Mouse (Mus musculus): Measurements from ENCODE around the gene Akr1c13. TPM values are rescaled to one million over a fixed set of nuclear protein-coding genes. Genes with fewer than 3 reads are reported as not detected.
A peak's percentile ranks its signal among the peaks of the same experiment; 100 is the strongest.

The Akr1c13 gene
- total RNA-seq (2014; rRNA removed) (1.8 TPM in 1 of 2 replicates, not detected in the other), polyA plus RNA-seq (2015; fragmentation: Nextera tagmentation; extraction: Ambion mirVana) (1.1 and 1.5 TPM in 2 replicates)

- WGBS: 82% methylated on average over 3 of the region's 3 CpGs
- Histone ChIP-seq H3K4me3 (ENCODE audit: low read depth, low read length) (no peak within 1 kb of the TSS), H3K27ac (ENCODE audit: low read depth, low read length) (no peak within 1 kb of the TSS), H3K27me3 (ENCODE audit: insufficient read depth, low read length) (no peaks in the 10 kb centered on the region), H3K4me2 (ENCODE audit: low read depth, low read length, poor library complexity, severe bottlenecking) (no peak within 1 kb of the TSS), H3K4me1 (ENCODE audit: insufficient read depth, low read length) (no peaks in the 10 kb centered on the region), H3K9me3 (ENCODE audit: low read length) (no peaks in the 10 kb centered on the region), H3K36me3 (ENCODE audit: insufficient read depth, low read length) (no peaks in the 10 kb centered on the region), H3K9ac (replicated peaks; ENCODE audit: low read length, poor library complexity, severe bottlenecking) (no peak within 1 kb of the TSS)
- ATAC-seq (ENCODE audit: low FRiP score): no peak
- peak; percentile 30 for DNase-seq (ENCODE audit: low spot score)
- TF ChIP-seq CTCF (IDR thresholded peaks at IDR 0.05): no peak
Observed at GRCm38 (mm10) chr13:4190904-4191303, at the start of gene Akr1c13. Gene Akr1c13 (plus strand): TSS chr13:4191150.

GRCm38 (mm10) chr13:4144261-4144660 lies 46.7 kb upstream of the Akr1c13 start:
- Histone ChIP-seq H3K4me1 (ENCODE audit: insufficient read depth, low read length) (no peaks in the 10 kb centered on the region), H3K9me3 (ENCODE audit: low read length) (no peaks in the 10 kb centered on the region), H3K9ac (replicated peaks; ENCODE audit: low read length, poor library complexity, severe bottlenecking) (no peak overlapping the region), H3K4me3 (ENCODE audit: low read depth, low read length) (no peak overlapping the region), H3K36me3 (ENCODE audit: insufficient read depth, low read length) (no peaks in the 10 kb centered on the region), H3K4me2 (ENCODE audit: low read depth, low read length, poor library complexity, severe bottlenecking) (no peak overlapping the region), H3K27me3 (ENCODE audit: insufficient read depth, low read length) (no peaks in the 10 kb centered on the region), H3K27ac (ENCODE audit: low read depth, low read length) (no peak overlapping the region)
- TF ChIP-seq CTCF (IDR thresholded peaks at IDR 0.05): no peak
- DNase-seq (ENCODE audit: low spot score) (no peak), ATAC-seq (ENCODE audit: low FRiP score) (no peak)
- WGBS: 74% methylated on average over 1 of the region's 1 CpGs

- H3K27me3 ChIP-seq (ENCODE audit: insufficient read depth, low read length): no peaks in the 10 kb centered on the region
- no peak within 1 kb of the TSS for H3K9ac ChIP-seq (replicated peaks; ENCODE audit: low read length, poor library complexity, severe bottlenecking)
- 73% methylated on average over 5 of the region's 5 CpGs for WGBS
- H3K36me3 ChIP-seq (ENCODE audit: insufficient read depth, low read length): no peaks in the 10 kb centered on the region
- H3K4me2 ChIP-seq (ENCODE audit: low read depth, low read length, poor library complexity, severe bottlenecking): no peak within 1 kb of the TSS
- ATAC-seq (ENCODE audit: low FRiP score) (no peak), DNase-seq (ENCODE audit: low spot score) (no peak)
- no peaks in the 10 kb centered on the region for H3K4me1 ChIP-seq (ENCODE audit: insufficient read depth, low read length)
- no peak for TF ChIP-seq CTCF (IDR thresholded peaks at IDR 0.05)
- no peak within 1 kb of the TSS for H3K4me3 ChIP-seq (ENCODE audit: low read depth, low read length)
- H3K27ac ChIP-seq (ENCODE audit: low read depth, low read length): no peak within 1 kb of the TSS
- H3K9me3 ChIP-seq (ENCODE audit: low read length): no peaks in the 10 kb centered on the region
Observed at GRCm38 (mm10) chr13:4150518-4150917, 40.4 kb upstream of the Akr1c13 start, which contains the start of gene Akr1c18. Gene Akr1c18 (minus strand): TSS chr13:4150654.

DNA sequence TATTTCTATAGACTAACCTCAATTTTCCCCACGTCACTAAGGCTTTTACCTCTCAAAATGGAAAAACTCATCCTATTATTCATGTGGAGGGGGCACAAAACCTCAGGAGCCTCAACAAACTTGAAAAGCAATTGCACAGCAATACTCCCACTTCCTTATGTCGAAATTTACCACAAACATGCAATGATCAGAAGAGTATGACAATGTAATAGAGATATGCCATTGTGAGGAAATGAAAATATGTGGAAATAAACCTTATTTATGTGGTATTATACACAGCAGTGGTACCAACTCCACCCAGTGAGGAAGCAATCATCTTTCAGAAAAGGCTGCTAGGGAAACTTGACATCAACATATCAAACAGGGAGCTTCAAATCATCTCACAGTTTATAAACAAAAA lies 38.0 kb upstream of the Akr1c13 start:
- DNase-seq (ENCODE audit: low spot score) (no peak), ATAC-seq (ENCODE audit: low FRiP score) (no peak)
- no peak overlapping the region for H3K9ac ChIP-seq (replicated peaks; ENCODE audit: low read length, poor library complexity, severe bottlenecking)
- TF ChIP-seq CTCF (IDR thresholded peaks at IDR 0.05): no peak
- WGBS: 77% methylated on average over 2 of the region's 2 CpGs
- no peaks in the 10 kb centered on the region for H3K36me3 ChIP-seq (ENCODE audit: insufficient read depth, low read length)
- no peak overlapping the region for H3K4me2 ChIP-seq (ENCODE audit: low read depth, low read length, poor library complexity, severe bottlenecking)
- H3K27me3 ChIP-seq (ENCODE audit: insufficient read depth, low read length): no peaks in the 10 kb centered on the region
- H3K9me3 ChIP-seq (ENCODE audit: low read length): no peaks in the 10 kb centered on the region
- no peak overlapping the region for H3K4me3 ChIP-seq (ENCODE audit: low read depth, low read length)
- no peaks in the 10 kb centered on the region for H3K4me1 ChIP-seq (ENCODE audit: insufficient read depth, low read length)
- no peak overlapping the region for H3K27ac ChIP-seq (ENCODE audit: low read depth, low read length)

GRCm38 (mm10) chr13:4153593-4153992 lies 37.4 kb upstream of the Akr1c13 start:
- ATAC-seq (ENCODE audit: low FRiP score) (no peak), DNase-seq (ENCODE audit: low spot score) (no peak)
- no peaks in the 10 kb centered on the region for H3K36me3 ChIP-seq (ENCODE audit: insufficient read depth, low read length)
- WGBS: 82% methylated on average over 3 of the region's 3 CpGs
- H3K27ac ChIP-seq (ENCODE audit: low read depth, low read length): no peak overlapping the region
- no peak overlapping the region for H3K9ac ChIP-seq (replicated peaks; ENCODE audit: low read length, poor library complexity, severe bottlenecking)
- H3K9me3 ChIP-seq (ENCODE audit: low read length): no peaks in the 10 kb centered on the region
- H3K27me3 ChIP-seq (ENCODE audit: insufficient read depth, low read length): no peaks in the 10 kb centered on the region
- no peaks in the 10 kb centered on the region for H3K4me1 ChIP-seq (ENCODE audit: insufficient read depth, low read length)
- no peak for TF ChIP-seq CTCF (IDR thresholded peaks at IDR 0.05)
- H3K4me3 ChIP-seq (ENCODE audit: low read depth, low read length): no peak overlapping the region
- H3K4me2 ChIP-seq (ENCODE audit: low read depth, low read length, poor library complexity, severe bottlenecking): no peak overlapping the region

GRCm38 (mm10) chr13:4155286-4155685 lies 35.7 kb upstream of the Akr1c13 start:
- no peak overlapping the region for H3K27ac ChIP-seq (ENCODE audit: low read depth, low read length)
- WGBS: 9% methylated on average over 2 of the region's 2 CpGs
- ATAC-seq (ENCODE audit: low FRiP score): no peak
- no peak for DNase-seq (ENCODE audit: low spot score)
- no peaks in the 10 kb centered on the region for H3K36me3 ChIP-seq (ENCODE audit: insufficient read depth, low read length)
- no peak overlapping the region for H3K4me3 ChIP-seq (ENCODE audit: low read depth, low read length)
- no peak overlapping the region for H3K9ac ChIP-seq (replicated peaks; ENCODE audit: low read length, poor library complexity, severe bottlenecking)
- no peaks in the 10 kb centered on the region for H3K27me3 ChIP-seq (ENCODE audit: insufficient read depth, low read length)
- TF ChIP-seq CTCF (IDR thresholded peaks at IDR 0.05): no peak
- H3K4me2 ChIP-seq (ENCODE audit: low read depth, low read length, poor library complexity, severe bottlenecking): no peak overlapping the region
- H3K9me3 ChIP-seq (ENCODE audit: low read length): no peaks in the 10 kb centered on the region
- no peaks in the 10 kb centered on the region for H3K4me1 ChIP-seq (ENCODE audit: insufficient read depth, low read length)
